Mouse (Mus musculus): ENCODE results near the gene Drc3.

GRCm38 (mm10) chr11:60366239-60367019, 13.3 kb downstream of the Drc3 start:
- no peak for TF ChIP-seq CTCF (IDR thresholded peaks at IDR 0.05; ENCODE audit: control insufficient read depth, insufficient read depth, insufficient replicate concordance, low read depth, low read length)
- TF ChIP-seq POLR2A (IDR thresholded peaks at IDR 0.05; ENCODE audit: control insufficient read depth, low read depth, low read length): no peak

All from testis, adult 2 months (tissue).